Mouse (Mus musculus) intestine, embryonic 15.5 days (tissue): ENCODE data around the gene Tshz2. TPM values are rescaled to one million over a fixed set of nuclear protein-coding genes. Genes with fewer than 3 reads are reported as not detected.

Experiments
- ATAC-seq: fragments of 200-750 bp; cut with Nextera tagmentation; 2 replicates; pipeline ENCODE4 v1.8.0; 2017; ENCODE audit warnings: moderate TSS enrichment, moderate library complexity
- H3K27ac ChIP-seq: fragments of 300-500 bp; sonication (generic); 2 replicates; pipeline ENCODE4 v1.5.1; 2015; ENCODE audit warnings: mild to moderate bottlenecking, inconsistent platforms
- H3K27me3 ChIP-seq: fragments of 300-500 bp; sonication (generic); replicated peaks from 2 replicates; pipeline ENCODE4 v1.6.1; 2015; ENCODE audit warnings: inconsistent platforms
- H3K36me3 ChIP-seq: fragments of 300-500 bp; sonication (generic); 2 replicates; pipeline ENCODE4 v1.6.1; 2015; ENCODE audit warnings: inconsistent platforms
- H3K4me1 ChIP-seq: fragments of 300-500 bp; sonication (generic); replicated peaks from 2 replicates; pipeline ENCODE4 v1.6.1; 2015; ENCODE audit warnings: inconsistent platforms
- H3K4me2 ChIP-seq: fragments of 300-500 bp; sonication (generic); replicated peaks from 2 replicates; pipeline ENCODE4 v1.6.1; 2015; ENCODE audit warnings: mild to moderate bottlenecking, inconsistent platforms
- H3K4me3 ChIP-seq: fragments of 300-500 bp; sonication (generic); replicated peaks from 2 replicates; pipeline ENCODE4 v1.5.1; 2015; ENCODE audit warnings: inconsistent platforms
- H3K9ac ChIP-seq: fragments of 300-500 bp; sonication (generic); 2 replicates; pipeline ENCODE4 v1.6.1; 2015; ENCODE audit warnings: inconsistent platforms
- H3K9me3 ChIP-seq: fragments of 300-500 bp; sonication (generic); 2 replicates; pipeline ENCODE4 v1.6.1; 2016; ENCODE audit warnings: inconsistent platforms
- WGBS: fragments of 180-500 bp; shearing (Covaris S2); methylation state at CpG from one replicate; pipeline ENCODE4 v1.1.7; 2015; 5-methylcytosine and 5-hydroxymethylcytosine counted together
- polyA plus RNA-seq: library from polyadenylated mRNA; unstranded; fragments of >200 nt; fragmentation: Nextera tagmentation; extraction: Ambion mirVana; gene quantifications from 2 replicates; pipeline ENCODE4 v1.2.1, GENCODE M21; 2015

Gene Tshz2
- polyA plus RNA-seq, 1 experiment from 2014 or later: 17.2 TPM

DNA sequence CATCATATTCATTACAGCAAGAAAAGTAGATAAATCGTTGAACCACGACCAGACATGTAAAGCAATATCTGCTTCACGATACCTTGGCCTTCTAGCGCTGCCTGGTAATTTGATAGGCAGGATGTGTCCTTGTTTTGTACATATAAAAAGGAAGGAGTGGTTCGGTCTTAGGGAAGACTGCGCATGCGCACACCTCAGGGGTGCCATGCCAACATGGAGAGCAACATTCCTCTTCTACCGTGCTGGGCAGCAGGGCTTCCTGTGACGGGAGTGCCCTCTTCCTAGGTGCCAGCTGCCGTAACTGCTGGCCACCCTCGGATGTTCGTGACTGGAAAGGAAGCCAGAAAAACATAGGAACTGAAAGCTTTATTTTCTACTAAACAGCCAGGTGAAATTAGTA is 172.7 kb downstream of the Tshz2 start:
- 87% methylated on average over 12 of the region's 12 CpGs for WGBS

DNA sequence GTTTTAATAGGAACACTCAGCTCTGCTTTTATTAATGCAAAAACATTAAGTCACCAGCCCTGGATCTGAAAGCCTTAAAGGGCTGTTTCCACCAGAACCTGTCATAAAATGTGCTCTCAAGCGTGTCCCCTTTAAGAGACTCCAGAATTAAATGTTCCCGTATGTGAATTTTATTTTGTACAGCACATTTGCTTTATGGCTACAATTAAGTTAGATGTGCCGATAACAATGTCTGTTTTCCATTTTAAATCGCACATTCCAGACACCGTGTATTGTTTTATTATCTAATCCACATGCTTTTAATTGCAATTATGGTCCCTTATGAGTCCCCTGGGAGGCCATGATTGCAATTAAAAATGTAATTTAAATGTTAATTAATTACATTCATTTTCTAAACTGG is 178.8 kb downstream of the Tshz2 start:
- Histone ChIP-seq H3K9me3 (no peaks in the 10 kb centered on the region), H3K27me3 (no peaks in the 10 kb centered on the region), H3K4me3 (no peak overlapping the region), H3K4me2 (no peak overlapping the region), H3K36me3 (no peaks in the 10 kb centered on the region), H3K4me1 (no peaks in the 10 kb centered on the region), H3K27ac (no peak overlapping the region), H3K9ac (no peak overlapping the region)
- no peak for ATAC-seq
- 68% methylated on average over 5 of the region's 5 CpGs for WGBS

More for the DNA sequence above, 172.7 kb downstream of the Tshz2 start:
- no peaks in the 10 kb centered on the region for H3K4me1 ChIP-seq
- H3K27ac ChIP-seq: no peak overlapping the region
- H3K9me3 ChIP-seq: no peaks in the 10 kb centered on the region
- no peaks in the 10 kb centered on the region for H3K36me3 ChIP-seq
- no peak overlapping the region for H3K4me2 ChIP-seq
- ATAC-seq: no peak
- no peak overlapping the region for H3K4me3 ChIP-seq
- no peaks in the 10 kb centered on the region for H3K27me3 ChIP-seq
- H3K9ac ChIP-seq: no peak overlapping the region

GRCm38 (mm10) chr2:169812055-169812454 is 179.2 kb downstream of the Tshz2 start:
- H3K27ac ChIP-seq: no peak overlapping the region
- WGBS: 91% methylated on average over 8 of the region's 8 CpGs

DNA sequence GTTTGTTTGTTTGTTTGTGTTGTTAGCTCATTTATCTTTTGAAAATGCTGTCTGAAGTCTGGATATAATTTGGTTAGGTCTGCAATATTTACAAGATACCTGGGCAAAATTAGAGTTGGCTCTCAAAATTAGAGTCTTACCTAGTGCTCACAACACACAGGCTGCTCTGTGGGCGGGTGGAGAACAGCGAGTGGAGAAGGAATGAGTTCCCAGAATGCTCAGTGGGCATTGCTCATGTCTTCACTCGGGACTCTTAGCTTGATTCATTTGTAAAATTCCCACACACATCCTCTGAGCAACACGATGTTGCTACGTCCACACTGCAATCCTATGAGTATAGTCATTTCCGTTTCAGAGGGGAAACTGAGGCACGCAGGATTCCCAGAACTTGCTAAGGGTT is 180.1 kb downstream of the Tshz2 start:
- Histone ChIP-seq H3K27ac (no peak overlapping the region), H3K27me3 (no peaks in the 10 kb centered on the region), H3K4me1 (no peaks in the 10 kb centered on the region), H3K36me3 (no peaks in the 10 kb centered on the region), H3K9ac (no peak overlapping the region), H3K4me2 (no peak overlapping the region), H3K9me3 (no peaks in the 10 kb centered on the region), H3K4me3 (no peak overlapping the region)
- ATAC-seq: no peak
- WGBS: 86% methylated on average over 7 of the region's 7 CpGs

More at GRCm38 (mm10) chr2:169812055-169812454, 179.2 kb downstream of the Tshz2 start:
- Histone ChIP-seq H3K9me3 (no peaks in the 10 kb centered on the region), H3K4me3 (no peak overlapping the region), H3K27me3 (no peaks in the 10 kb centered on the region), H3K4me2 (no peak overlapping the region), H3K9ac (no peak overlapping the region), H3K36me3 (no peaks in the 10 kb centered on the region), H3K4me1 (no peaks in the 10 kb centered on the region)
- ATAC-seq: no peak

DNA sequence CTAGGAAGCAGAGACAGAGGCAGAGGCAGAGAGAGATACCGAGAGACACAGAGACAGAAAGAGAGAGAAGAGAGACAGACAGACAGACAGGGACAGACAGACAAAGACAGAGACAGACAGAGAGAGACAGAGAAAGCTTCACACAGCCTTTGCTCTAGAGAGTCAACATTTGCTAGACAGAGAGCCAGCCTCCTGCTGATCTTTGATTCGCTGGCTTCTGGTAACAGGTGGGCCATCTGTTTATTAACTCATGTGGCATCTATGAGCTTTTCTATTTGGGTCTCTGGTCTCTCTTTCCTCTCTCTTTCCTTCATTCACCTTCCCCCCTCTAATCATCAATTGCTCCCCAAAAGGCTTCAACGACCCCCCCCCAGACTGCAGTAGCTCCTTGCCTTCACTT is 181.5 kb downstream of the Tshz2 start:
- ATAC-seq: no peak
- Histone ChIP-seq H3K4me3 (no peak overlapping the region), H3K36me3 (no peaks in the 10 kb centered on the region), H3K9ac (no peak overlapping the region), H3K4me2 (no peak overlapping the region), H3K27ac (no peak overlapping the region), H3K9me3 (no peaks in the 10 kb centered on the region), H3K27me3 (no peaks in the 10 kb centered on the region), H3K4me1 (no peaks in the 10 kb centered on the region)
- WGBS: 80% methylated on average over 3 of the region's 3 CpGs

DNA sequence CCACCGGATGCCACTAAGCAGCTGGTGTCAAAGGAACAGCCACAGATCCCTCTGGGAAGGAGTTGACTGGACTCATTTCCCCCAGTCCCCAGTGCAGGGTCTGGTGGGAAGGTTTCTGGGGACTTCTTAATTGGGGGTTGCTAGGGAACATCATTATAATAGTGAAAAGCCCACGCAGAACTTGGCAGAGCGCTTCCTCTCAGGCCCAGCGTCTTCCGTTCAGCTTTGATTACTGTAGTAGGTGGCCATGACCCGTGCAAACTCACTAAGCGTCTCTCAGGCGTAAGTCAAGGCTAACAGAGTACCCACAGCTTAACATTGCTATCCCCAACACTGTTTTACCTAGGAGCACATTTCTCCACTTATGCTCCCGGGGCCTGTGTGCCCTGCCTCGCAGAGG is 181.9 kb downstream of the Tshz2 start:
- 72% methylated on average over 10 of the region's 10 CpGs for WGBS
- Histone ChIP-seq H3K4me1 (no peaks in the 10 kb centered on the region), H3K36me3 (no peaks in the 10 kb centered on the region), H3K4me3 (no peak overlapping the region), H3K9me3 (no peaks in the 10 kb centered on the region), H3K27me3 (no peaks in the 10 kb centered on the region), H3K4me2 (no peak overlapping the region), H3K9ac (no peak overlapping the region), H3K27ac (no peak overlapping the region)
- ATAC-seq: no peak

GRCm38 (mm10) chr2:169821021-169821441 is 188.2 kb downstream of the Tshz2 start:
- H3K36me3 ChIP-seq: no peaks in the 10 kb centered on the region
- no peak overlapping the region for H3K9ac ChIP-seq
- WGBS: 88% methylated on average over 9 of the region's 9 CpGs
- H3K27ac ChIP-seq: no peak overlapping the region
- 0 out of 2 replicates have a peak, but pooled peaks cover 4% of the 10 kb centered on the region for H3K4me1 ChIP-seq
- no peak overlapping the region for H3K4me2 ChIP-seq
- H3K27me3 ChIP-seq: no peaks in the 10 kb centered on the region
- no peaks in the 10 kb centered on the region for H3K9me3 ChIP-seq
- ATAC-seq: no peak
- H3K4me3 ChIP-seq: no peak overlapping the region

GRCm38 (mm10) chr2:169825908-169826307 is 193.1 kb downstream of the Tshz2 start:
- no peaks in the 10 kb centered on the region for H3K27me3 ChIP-seq
- no peaks in the 10 kb centered on the region for H3K9me3 ChIP-seq
- ATAC-seq: no peak; the same call in 1 of the 2 replicates
- no peak overlapping the region for H3K9ac ChIP-seq
- H3K4me1 ChIP-seq: peaks cover 10% of the 10 kb centered on the region; the same call in 1 of the 2 replicates
- H3K36me3 ChIP-seq: no peaks in the 10 kb centered on the region
- 60% methylated on average over 12 of the region's 12 CpGs for WGBS
- peak overlapping the region; percentile 36 for H3K4me2 ChIP-seq
- no peak overlapping the region for H3K4me3 ChIP-seq
- H3K27ac ChIP-seq: peak overlapping the region; percentile 19; the same call in 1 of the 2 replicates

- ATAC-seq: no peak
- no peak overlapping the region for H3K4me3 ChIP-seq
- H3K4me1 ChIP-seq: peaks cover 10% of the 10 kb centered on the region; the same call in 1 of the 2 replicates
- H3K9me3 ChIP-seq: no peaks in the 10 kb centered on the region
- H3K36me3 ChIP-seq: no peaks in the 10 kb centered on the region
- 30% methylated on average over 15 of the region's 15 CpGs for WGBS
- peak overlapping the region; percentile 36 for H3K4me2 ChIP-seq
- peak overlapping the region; percentile 19; the same call in 1 of the 2 replicates for H3K27ac ChIP-seq
- H3K27me3 ChIP-seq: no peaks in the 10 kb centered on the region
- H3K9ac ChIP-seq: no peak overlapping the region
These were observed 193.5 kb downstream of the Tshz2 start for GRCm38 (mm10) chr2:169826316-169826715.

DNA sequence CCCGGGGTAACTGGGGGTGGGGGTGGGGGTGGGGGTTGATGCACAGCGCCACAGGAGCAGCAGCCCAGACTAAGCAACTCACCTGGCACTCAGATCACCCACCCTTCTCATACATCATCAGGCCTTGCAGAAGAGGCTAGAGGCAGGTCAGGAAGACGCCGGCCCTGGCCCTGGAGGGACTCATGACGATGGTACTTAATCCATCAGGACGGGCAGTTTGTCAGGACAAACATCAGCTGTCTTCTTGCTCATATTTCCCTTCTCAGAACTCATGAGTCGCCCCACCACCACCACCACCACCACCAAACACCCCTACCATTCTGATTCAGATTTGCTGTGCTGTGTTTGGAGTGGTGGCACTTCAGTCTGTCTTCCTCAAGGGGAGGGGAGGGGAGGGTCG is 194.0 kb downstream of the Tshz2 start:
- WGBS: 44% methylated on average over 8 of the region's 8 CpGs
- no peak for ATAC-seq
- no peaks in the 10 kb centered on the region for H3K27me3 ChIP-seq
- no peaks in the 10 kb centered on the region for H3K9me3 ChIP-seq
- no peak overlapping the region for H3K4me3 ChIP-seq
- H3K4me1 ChIP-seq: peaks cover 10% of the 10 kb centered on the region; the same call in 1 of the 2 replicates
- peak overlapping the region; percentile 24; the same call in 1 of the 2 replicates for H3K4me2 ChIP-seq
- H3K36me3 ChIP-seq: no peaks in the 10 kb centered on the region
- no peak overlapping the region for H3K9ac ChIP-seq
- H3K27ac ChIP-seq: peak overlapping the region; percentile 40

DNA sequence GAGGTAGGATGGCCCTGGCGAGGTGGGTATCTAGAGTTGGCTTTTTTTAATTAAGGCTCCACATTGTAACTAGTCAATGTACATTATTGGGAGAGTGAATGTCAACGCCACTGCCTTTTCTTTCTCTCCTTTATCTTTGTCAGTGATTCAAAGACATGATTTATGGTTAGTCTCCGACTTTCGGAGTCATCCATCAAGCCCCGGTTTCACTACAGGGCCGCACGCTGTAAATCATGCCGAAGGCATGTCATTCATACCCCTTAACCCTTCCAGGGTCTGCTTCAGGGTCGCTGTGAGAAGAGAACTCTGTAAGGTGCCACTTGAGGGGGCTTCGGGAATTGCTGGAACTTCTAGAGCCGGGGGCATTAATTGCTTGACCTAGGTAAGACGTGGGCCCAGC is 199.4 kb downstream of the Tshz2 start:
- Histone ChIP-seq H3K4me3 (no peak overlapping the region), H3K27me3 (no peaks in the 10 kb centered on the region), H3K9me3 (no peaks in the 10 kb centered on the region), H3K36me3 (no peaks in the 10 kb centered on the region), H3K4me2 (no peak overlapping the region), H3K27ac (no peak overlapping the region), H3K9ac (no peak overlapping the region), H3K4me1 (peaks cover 23% of the 10 kb centered on the region)
- WGBS: 58% methylated on average over 12 of the region's 12 CpGs
- no peak for ATAC-seq

DNA sequence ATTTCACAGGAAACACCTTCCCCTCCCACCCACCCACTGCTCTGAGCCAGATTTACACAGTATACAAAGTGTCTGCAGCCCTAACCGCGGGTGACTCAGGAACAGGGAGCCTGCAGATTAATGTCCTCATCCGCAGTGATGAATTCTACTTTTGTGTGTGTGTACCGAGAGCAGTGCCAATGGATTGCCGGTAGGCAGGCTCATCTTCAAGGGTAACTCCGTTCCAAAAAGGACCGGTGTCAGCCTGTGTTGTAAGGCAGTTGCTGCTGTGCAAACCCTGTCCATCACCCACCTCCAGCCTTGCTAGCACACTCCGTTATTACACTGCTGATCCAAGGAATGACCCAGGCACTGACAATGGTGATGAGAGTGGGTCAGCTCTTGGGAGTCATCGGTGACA is 200.8 kb downstream of the Tshz2 start:
- no peaks in the 10 kb centered on the region for H3K27me3 ChIP-seq
- ATAC-seq: peak; percentile 39; the same call in 1 of the 2 replicates
- H3K36me3 ChIP-seq: no peaks in the 10 kb centered on the region
- no peak overlapping the region for H3K4me3 ChIP-seq
- peak overlapping the region; percentile 41 for H3K4me2 ChIP-seq
- 35% methylated on average over 9 of the region's 9 CpGs for WGBS
- H3K9me3 ChIP-seq: no peaks in the 10 kb centered on the region
- H3K4me1 ChIP-seq: peaks cover 23% of the 10 kb centered on the region
- H3K27ac ChIP-seq: peak overlapping the region; percentile 27; the same call in 1 of the 2 replicates
- H3K9ac ChIP-seq: no peak overlapping the region

DNA sequence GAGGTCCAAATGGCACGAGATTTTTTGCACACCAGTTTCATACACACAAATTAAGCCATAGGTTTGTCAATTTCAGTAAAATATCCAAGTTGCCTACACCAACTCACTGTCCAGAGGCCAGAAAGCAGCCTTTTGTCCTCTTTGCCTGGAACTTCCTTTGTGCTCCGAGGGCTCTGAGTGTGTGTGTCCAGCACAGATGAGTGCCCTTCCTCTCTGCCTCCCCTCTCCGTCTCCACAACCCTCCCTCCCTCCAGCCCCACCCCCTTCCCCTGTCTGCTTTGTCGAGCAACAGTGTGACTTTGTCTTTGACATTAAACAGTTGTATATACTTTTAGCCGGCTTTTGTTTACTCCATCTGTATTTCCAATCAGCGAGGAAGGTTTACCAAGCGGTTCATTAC is 201.8 kb downstream of the Tshz2 start:
- peaks cover 23% of the 10 kb centered on the region for H3K4me1 ChIP-seq
- H3K27ac ChIP-seq: peak overlapping the region; percentile 28; the same call in 1 of the 2 replicates
- H3K27me3 ChIP-seq: no peaks in the 10 kb centered on the region
- peak; percentile 67; the same call in 1 of the 2 replicates for ATAC-seq
- no peak overlapping the region for H3K4me3 ChIP-seq
- no peak overlapping the region for H3K9ac ChIP-seq
- peak overlapping the region; percentile 41; the same call in 1 of the 2 replicates for H3K4me2 ChIP-seq
- no peaks in the 10 kb centered on the region for H3K9me3 ChIP-seq
- H3K36me3 ChIP-seq: no peaks in the 10 kb centered on the region
- WGBS: 13% methylated on average over 7 of the region's 7 CpGs
